Mouse (Mus musculus) large intestine, adult 2 months (tissue): Measurements from ENCODE around the gene Sectm1a. TPM values are rescaled to one million over a fixed set of nuclear protein-coding genes. Genes with fewer than 3 reads are reported as not detected.

Source experiments
- polyA plus RNA-seq: library from polyadenylated mRNA; depleted of rRNA; stranded (reverse); fragments of >200 nt; gene quantifications from 2 replicates; pipeline ENCODE4 v1.2.3, GENCODE M21; 2012; rRNA removed

The Sectm1a gene
- polyA plus RNA-seq, 1 experiment, result 3.1 TPM

Other genes starting within 250 kb of the Sectm1a start
- 0.90 and 1.1 TPM in 2 replicates for gene Ccdc57, start 148.3 kb downstream of the Sectm1a start, polyA plus RNA-seq
- 12.8 and 36.6 TPM in 2 replicates for gene Slc16a3, start 132.7 kb downstream of the Sectm1a start, polyA plus RNA-seq
- 74.9 and 77.2 TPM in 2 replicates for gene Csnk1d, start 89.9 kb downstream of the Sectm1a start, polyA plus RNA-seq
- gene Cd7, start 41.8 kb downstream of the Sectm1a start, polyA plus RNA-seq, result 28.9 and 53.4 TPM in 2 replicates
- 251 and 268 TPM in 2 replicates for gene Sectm1b, start 17.7 kb downstream of the Sectm1a start, polyA plus RNA-seq
- gene Tex19.2, start 37.5 kb upstream of the Sectm1a start, polyA plus RNA-seq, result not detected in 2 replicates
- gene Tex19.1, start 64.9 kb upstream of the Sectm1a start, polyA plus RNA-seq, result not detected in 2 replicates
- gene Uts2r, start 79.1 kb upstream of the Sectm1a start, polyA plus RNA-seq, result not detected in 2 replicates
- 19.4 and 24.4 TPM in 2 replicates for gene Hexdc, start 123.2 kb upstream of the Sectm1a start, polyA plus RNA-seq
- gene Ogfod3, start 123.5 kb upstream of the Sectm1a start, polyA plus RNA-seq, result 11.7 and 12.9 TPM in 2 replicates
- 32.6 and 33.0 TPM in 2 replicates for gene Cybc1, start 148.1 kb upstream of the Sectm1a start, polyA plus RNA-seq
- 18.2 and 33.3 TPM in 2 replicates for gene Narf, start 156.0 kb upstream of the Sectm1a start, polyA plus RNA-seq
- gene Foxk2, start 178.8 kb upstream of the Sectm1a start, polyA plus RNA-seq, result 19.3 and 29.0 TPM in 2 replicates